Mouse (Mus musculus) limb, embryonic 10.5 days (tissue): ENCODE results near the gene 5730596B20Rik. TPM values are rescaled to one million over a fixed set of nuclear protein-coding genes. Genes with fewer than 3 reads are reported as not detected.

Source experiments
- DNase-seq: peaks from one replicate; pipeline ENCODE4 v3.0.0-alpha.2; 2017; ENCODE audit warnings: low spot score
- H3K27ac ChIP-seq: fragments of 300-500 bp; sonication (generic); 2 replicates; pipeline ENCODE4 v1.5.1; 2016; ENCODE audit warnings: mild to moderate bottlenecking
- H3K27me3 ChIP-seq: fragments of 300-500 bp; sonication (generic); 2 replicates; pipeline ENCODE4 v1.6.1; 2016; ENCODE audit warnings: low read depth, mild to moderate bottlenecking; ENCODE audit not compliant: poor library complexity, severe bottlenecking
- H3K36me3 ChIP-seq: fragments of 300-500 bp; sonication (generic); 2 replicates; pipeline ENCODE4 v1.6.1; 2016; ENCODE audit warnings: mild to moderate bottlenecking, moderate library complexity
- H3K4me1 ChIP-seq: fragments of 300-500 bp; sonication (generic); 2 replicates; pipeline ENCODE4 v1.6.1; 2016
- H3K4me3 ChIP-seq: fragments of 300-500 bp; sonication (generic); 2 replicates; pipeline ENCODE4 v1.5.1; 2016; ENCODE audit warnings: mild to moderate bottlenecking, moderate library complexity
- H3K9me3 ChIP-seq: fragments of 300-500 bp; sonication (generic); replicated peaks from 2 replicates; pipeline ENCODE4 v1.6.1; 2016; ENCODE audit warnings: mild to moderate bottlenecking
- WGBS: fragments of 180-500 bp; shearing (Covaris S2); methylation state at CpG from one replicate; pipeline ENCODE4 v1.1.7; 2016; 5-methylcytosine and 5-hydroxymethylcytosine counted together
- polyA plus RNA-seq: library from polyadenylated mRNA; unstranded; fragments of >200 nt; fragmentation: Nextera tagmentation; extraction: Ambion mirVana; gene quantifications from 2 replicates; pipeline ENCODE4 v1.2.1, GENCODE M21; 2016

5730596B20Rik gene
- polyA plus RNA-seq = 1.1 and 1.3 TPM in 2 replicates

DNA sequence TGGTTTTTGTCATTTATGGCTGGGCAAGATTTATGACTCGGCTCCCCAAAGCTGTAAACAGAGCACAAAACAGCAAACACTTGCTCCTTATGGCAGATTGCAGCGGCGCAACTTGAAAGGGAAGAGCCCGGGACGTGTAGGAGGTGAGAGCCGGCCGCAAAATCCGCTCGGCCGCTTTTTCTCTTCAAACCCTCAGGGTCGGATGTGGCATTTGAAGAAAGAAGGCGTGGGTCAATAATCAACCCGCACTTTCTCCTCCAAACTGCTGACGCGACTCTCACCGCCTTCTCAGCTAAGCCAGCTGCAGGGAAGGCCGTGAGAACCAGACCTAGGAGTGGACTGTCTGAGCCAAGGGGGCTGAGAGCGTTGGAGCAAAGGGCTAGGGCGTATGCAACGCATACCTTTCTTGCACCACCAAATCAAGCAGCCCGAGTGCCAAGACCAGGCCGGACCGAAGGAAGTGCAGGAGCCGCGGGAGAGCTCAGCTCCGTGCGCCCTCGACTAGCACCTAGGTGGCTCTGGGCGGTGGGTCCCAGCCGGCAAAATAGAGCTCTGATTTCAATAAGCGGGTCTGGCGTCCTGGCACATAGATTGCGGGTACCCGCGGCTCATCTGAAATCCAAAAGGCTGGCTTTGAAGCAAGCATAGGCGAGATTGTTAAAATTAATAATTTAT, at the start of gene 5730596B20Rik:
5730596B20Rik (plus strand) TSS at position 438 of the 675 bp plus-strand sequence.
- under 1% methylated on average over 36 of the region's 36 CpGs for WGBS
- peaks cover 100% of the 10 kb centered on the region for H3K4me1 ChIP-seq
- peaks cover 85% of the 10 kb centered on the region for H3K27me3 ChIP-seq
- H3K36me3 ChIP-seq = peaks cover 17% of the 10 kb centered on the region
- H3K4me3 ChIP-seq = peak within 1 kb of the TSS; percentile 65
- H3K27ac ChIP-seq = peak within 1 kb of the TSS; percentile 90
- no peaks in the 10 kb centered on the region for H3K9me3 ChIP-seq
- DNase-seq = peak; percentile 79

DNA sequence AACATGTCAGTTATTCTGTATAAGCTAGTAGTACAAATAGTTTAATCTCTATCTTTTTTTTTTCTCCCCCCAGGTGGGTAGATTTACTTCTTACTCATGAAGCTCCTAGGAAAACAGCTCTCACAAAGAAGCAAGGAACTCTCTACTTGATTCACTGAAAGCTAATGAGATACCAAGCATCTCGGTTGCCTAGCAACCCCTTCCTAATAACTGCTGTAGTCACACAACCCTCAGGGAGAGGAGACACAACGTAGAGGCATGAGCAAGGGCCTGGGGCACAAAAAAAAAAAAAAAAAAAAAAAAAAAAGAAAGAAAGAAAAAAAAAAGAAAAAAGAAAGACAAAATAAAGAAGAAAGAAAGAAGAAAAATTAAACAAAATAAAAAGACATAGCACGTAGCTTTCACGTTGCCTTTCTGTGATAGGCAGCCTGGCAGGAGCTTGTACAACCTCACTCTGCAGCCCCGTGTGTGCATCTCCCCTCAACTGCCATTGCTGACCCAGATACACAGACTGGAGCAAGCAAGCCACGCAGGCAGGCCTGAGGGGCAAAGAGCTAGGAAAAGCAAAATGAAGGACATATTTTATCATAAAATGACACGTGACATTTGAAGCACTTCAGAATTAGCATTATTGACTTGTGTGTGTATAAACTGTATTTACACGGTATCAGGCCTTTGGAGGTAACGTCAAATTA, 39.3 kb upstream of the 5730596B20Rik start:
- H3K27me3 ChIP-seq = no peaks in the 10 kb centered on the region
- H3K4me3 ChIP-seq = no peak overlapping the region
- DNase-seq = no peak
- 68% methylated on average over 9 of the region's 9 CpGs for WGBS
- no peaks in the 10 kb centered on the region for H3K36me3 ChIP-seq
- peaks cover 25% of the 10 kb centered on the region for H3K4me1 ChIP-seq
- no peak overlapping the region for H3K27ac ChIP-seq
- no peaks in the 10 kb centered on the region for H3K9me3 ChIP-seq

DNA sequence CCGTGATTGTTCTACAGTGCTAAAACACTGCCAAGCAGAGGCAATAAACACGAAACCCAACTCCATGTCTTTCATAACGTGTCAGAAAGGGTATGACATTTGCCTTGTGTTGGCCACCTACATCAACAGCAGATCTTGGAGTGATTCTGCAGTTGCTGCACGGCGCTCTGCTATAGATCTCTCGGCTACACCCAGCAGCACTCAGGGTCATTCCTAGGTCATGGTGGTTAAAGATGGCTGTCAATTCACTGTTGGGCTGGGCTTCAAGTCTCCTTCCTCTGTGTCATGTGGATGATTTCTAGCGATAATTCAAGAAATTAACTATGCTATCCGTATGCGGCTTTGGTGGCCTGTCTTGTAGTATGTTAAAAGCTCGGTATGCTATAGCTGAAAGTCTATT, 38.7 kb upstream of the 5730596B20Rik start:
- H3K9me3 ChIP-seq = no peaks in the 10 kb centered on the region
- no peak for DNase-seq

DNA sequence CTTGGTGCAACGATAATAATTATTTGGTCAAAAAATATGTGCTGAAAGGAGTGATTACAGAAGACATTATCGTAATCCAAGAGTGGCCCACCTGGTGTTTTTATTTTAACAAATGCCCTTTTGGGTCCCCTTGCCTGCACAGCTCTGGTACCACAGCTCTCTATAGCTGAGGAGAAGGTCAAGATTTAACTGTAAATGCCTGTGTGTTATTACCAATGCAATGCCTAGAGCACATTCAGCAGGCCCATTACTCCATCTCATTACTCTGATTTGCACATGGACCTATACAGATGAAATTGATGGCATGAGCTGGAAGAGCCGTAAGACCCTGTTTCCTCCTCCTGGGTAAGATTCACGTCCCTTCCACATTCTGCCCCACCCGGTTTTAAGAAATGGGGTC, 38.2 kb upstream of the 5730596B20Rik start:
- 90% methylated on average over 5 of the region's 5 CpGs for WGBS
- H3K4me1 ChIP-seq = peaks cover 25% of the 10 kb centered on the region
- H3K36me3 ChIP-seq = no peaks in the 10 kb centered on the region
- no peaks in the 10 kb centered on the region for H3K9me3 ChIP-seq
- DNase-seq = no peak
- H3K27ac ChIP-seq = no peak overlapping the region
- H3K4me3 ChIP-seq = no peak overlapping the region
- H3K27me3 ChIP-seq = no peaks in the 10 kb centered on the region

More for the DNA sequence above, 38.7 kb upstream of the 5730596B20Rik start:
- WGBS = 57% methylated on average over 10 of the region's 10 CpGs
- H3K27ac ChIP-seq = no peak overlapping the region
- H3K27me3 ChIP-seq = no peaks in the 10 kb centered on the region
- no peak overlapping the region for H3K4me3 ChIP-seq
- H3K36me3 ChIP-seq = no peaks in the 10 kb centered on the region
- peaks cover 25% of the 10 kb centered on the region for H3K4me1 ChIP-seq

DNA sequence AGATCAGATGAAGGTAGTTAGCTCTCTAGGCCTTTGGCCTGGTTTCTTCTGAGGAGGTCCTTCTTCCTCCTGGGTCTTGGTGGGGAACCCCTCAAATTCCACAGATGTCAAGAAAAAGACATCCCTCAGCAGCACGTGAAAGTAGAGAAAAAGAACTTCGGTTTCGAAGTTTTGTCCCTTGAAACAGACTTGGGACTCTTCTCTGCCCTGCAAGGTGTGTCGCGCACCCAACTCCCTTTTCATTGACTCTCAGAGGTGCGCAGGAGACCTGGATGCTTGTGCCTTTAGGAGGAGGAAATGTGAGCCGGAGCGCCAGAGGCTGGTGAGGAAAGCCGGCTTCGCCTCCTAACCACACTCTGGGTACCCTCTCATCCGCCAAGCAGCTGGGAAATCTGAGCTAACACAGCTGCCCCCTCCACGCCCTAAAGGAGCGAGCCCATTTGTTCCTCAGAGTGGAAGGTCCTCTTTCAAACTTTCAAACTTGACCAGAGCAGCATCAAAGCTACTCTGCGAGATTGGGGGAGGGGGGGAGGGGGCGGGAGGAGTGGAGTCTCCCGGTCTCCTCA, 26.8 kb upstream of the 5730596B20Rik start:
- H3K27ac ChIP-seq = no peak overlapping the region
- H3K27me3 ChIP-seq = peaks cover 73% of the 10 kb centered on the region
- peak overlapping the region; percentile 26; the same call in 1 of the 2 replicates for H3K4me3 ChIP-seq
- peaks cover 33% of the 10 kb centered on the region for H3K4me1 ChIP-seq
- no peaks in the 10 kb centered on the region for H3K9me3 ChIP-seq
- H3K36me3 ChIP-seq = no peaks in the 10 kb centered on the region
- peak; percentile 64 for DNase-seq
- WGBS = 3% methylated on average over 16 of the region's 16 CpGs

DNA sequence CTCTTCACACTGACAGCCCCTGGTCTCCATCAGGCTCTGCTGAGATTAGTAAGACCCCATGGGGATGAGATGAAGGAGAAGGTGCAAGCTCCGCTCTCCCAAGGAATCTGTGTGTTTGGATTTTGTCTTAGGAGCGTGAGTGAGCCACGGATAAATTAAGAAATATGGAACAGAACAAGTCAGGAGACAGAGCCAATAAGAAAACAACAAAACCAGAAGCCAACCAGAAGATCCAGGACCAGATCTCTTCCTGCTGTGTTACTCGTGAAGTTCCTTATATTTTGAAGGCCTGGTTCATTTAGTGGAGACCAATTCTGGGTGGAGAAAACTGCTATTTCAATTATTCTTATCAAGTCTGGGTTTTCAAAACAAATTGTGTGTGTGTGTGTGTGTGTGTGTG, 25.7 kb upstream of the 5730596B20Rik start:
- no peaks in the 10 kb centered on the region for H3K36me3 ChIP-seq
- peaks cover 36% of the 10 kb centered on the region for H3K4me1 ChIP-seq
- no peak overlapping the region for H3K4me3 ChIP-seq
- DNase-seq = no peak
- 18% methylated on average over 4 of the region's 4 CpGs for WGBS
- H3K27me3 ChIP-seq = peaks cover 81% of the 10 kb centered on the region
- no peaks in the 10 kb centered on the region for H3K9me3 ChIP-seq
- no peak overlapping the region for H3K27ac ChIP-seq

DNA sequence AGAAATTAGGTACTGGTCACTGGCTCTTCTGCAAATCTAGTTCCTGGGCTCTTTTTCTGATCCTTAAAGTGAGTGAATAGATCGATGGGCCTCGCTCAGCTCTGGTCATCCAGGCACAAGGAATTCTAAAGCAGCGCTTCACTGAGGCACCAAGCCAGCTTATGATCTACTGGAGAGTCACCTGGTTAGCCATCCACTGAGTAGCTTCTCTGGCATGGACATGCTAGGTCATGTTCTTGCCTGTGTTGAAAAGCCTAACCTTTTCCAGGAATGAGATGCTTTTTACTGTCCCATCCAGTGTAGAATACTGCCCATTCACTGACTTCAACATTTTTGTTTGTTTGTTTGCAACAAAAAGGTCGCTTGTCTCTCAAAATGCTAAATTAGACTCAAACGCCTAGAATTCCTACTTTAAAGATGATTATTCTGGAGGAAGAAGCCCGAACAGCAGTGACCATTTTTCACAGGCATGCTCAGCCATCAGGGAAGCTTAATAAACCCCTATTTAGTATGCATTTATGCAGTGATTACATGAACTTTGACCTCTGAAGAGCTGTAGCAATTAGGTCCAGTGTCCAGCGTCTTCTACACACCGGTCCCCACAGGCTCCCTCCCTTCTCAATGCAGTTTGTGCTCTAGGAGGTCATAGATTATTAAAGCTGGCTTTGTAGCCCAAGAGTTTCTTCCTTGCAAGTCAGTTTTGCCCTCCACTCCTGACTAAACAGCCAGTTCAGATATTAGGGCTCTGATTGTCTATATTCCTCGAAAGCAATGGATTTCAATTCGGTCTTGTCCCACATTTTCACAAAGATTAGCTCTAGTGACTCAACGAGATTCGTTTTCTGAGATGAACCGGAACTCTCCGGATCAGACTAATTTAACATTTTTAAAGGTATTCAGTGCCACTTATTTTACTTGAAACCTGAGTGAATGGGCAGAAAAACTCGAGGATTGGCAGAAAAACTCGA, 24.8 kb upstream of the 5730596B20Rik start:
- Histone ChIP-seq H3K27ac (no peak overlapping the region), H3K4me1 (peaks cover 46% of the 10 kb centered on the region), H3K36me3 (no peaks in the 10 kb centered on the region), H3K27me3 (peaks cover 83% of the 10 kb centered on the region), H3K4me3 (no peak overlapping the region), H3K9me3 (no peaks in the 10 kb centered on the region)
- no peak for DNase-seq
- 7% methylated on average over 16 of the region's 16 CpGs for WGBS

DNA sequence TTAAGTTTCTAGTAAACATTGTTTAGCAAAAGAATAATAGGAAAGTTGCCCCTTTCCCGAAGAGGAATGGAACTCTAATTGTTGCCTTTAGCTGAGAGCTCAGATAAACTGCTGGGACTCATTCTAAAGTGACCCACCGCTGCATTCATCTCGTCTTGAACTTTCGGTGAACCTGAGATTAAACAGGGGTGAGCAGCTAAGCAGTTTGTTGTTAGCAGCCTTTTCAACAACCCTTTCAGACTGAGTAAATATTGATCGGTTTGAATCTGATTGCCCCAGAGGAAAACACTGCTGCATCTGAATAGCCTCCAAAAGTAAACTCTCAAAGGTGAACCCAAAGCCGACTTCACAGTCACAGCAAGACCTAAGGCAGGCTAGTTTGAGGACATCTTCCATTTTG, 24.0 kb upstream of the 5730596B20Rik start:
- Histone ChIP-seq H3K27me3 (peaks cover 89% of the 10 kb centered on the region), H3K4me3 (no peak overlapping the region), H3K4me1 (peaks cover 52% of the 10 kb centered on the region), H3K9me3 (no peaks in the 10 kb centered on the region), H3K36me3 (no peaks in the 10 kb centered on the region), H3K27ac (no peak overlapping the region)
- 2% methylated on average over 6 of the region's 6 CpGs for WGBS
- no peak for DNase-seq

DNA sequence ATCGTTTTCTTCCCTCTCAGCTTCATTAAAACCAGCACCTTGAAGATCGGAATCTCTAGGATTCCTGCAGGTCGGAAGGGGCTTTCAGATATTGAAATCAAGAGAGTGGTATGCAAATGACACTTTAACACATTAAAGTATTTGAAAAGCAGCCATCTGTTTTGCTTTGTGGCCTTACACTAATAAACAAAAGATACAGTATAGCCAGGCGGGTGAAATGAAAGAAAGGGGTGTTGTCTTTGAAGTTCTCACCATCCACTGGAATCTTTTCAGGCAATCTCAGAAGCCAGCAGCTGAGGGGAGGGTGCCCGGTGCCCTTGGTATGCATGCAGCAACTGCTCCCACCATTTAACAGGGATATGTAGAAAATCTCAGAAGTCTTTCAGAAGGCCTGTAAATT, 23.3 kb upstream of the 5730596B20Rik start:
- Histone ChIP-seq H3K4me3 (no peak overlapping the region), H3K27me3 (peaks cover 91% of the 10 kb centered on the region), H3K27ac (no peak overlapping the region), H3K36me3 (no peaks in the 10 kb centered on the region), H3K9me3 (no peaks in the 10 kb centered on the region), H3K4me1 (peaks cover 59% of the 10 kb centered on the region)
- 6% methylated on average over 5 of the region's 5 CpGs for WGBS
- DNase-seq = no peak

DNA sequence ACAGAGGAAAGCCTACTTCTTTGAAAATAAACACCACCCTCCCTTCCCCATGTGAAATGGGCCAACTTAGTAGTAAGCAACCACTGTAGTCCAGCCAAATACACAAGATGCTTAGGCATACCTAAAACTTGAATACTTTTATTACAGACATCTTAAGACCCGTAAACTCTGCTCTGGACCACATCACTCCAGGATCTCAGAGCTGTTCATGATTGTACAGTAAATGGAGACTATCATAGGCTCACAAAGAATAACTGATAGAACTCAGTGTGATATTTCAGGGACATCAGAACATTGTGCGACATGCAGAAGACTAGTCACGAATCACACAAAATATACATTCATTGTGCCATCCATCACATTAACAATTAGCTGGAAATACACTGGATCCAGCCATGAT, 21.8 kb upstream of the 5730596B20Rik start:
- no peak overlapping the region for H3K27ac ChIP-seq
- no peaks in the 10 kb centered on the region for H3K9me3 ChIP-seq
- no peak for DNase-seq
- peaks cover 88% of the 10 kb centered on the region for H3K27me3 ChIP-seq
- no peak overlapping the region for H3K4me3 ChIP-seq
- WGBS = 45% methylated on average over 3 of the region's 3 CpGs
- no peaks in the 10 kb centered on the region for H3K36me3 ChIP-seq
- H3K4me1 ChIP-seq = peaks cover 67% of the 10 kb centered on the region

DNA sequence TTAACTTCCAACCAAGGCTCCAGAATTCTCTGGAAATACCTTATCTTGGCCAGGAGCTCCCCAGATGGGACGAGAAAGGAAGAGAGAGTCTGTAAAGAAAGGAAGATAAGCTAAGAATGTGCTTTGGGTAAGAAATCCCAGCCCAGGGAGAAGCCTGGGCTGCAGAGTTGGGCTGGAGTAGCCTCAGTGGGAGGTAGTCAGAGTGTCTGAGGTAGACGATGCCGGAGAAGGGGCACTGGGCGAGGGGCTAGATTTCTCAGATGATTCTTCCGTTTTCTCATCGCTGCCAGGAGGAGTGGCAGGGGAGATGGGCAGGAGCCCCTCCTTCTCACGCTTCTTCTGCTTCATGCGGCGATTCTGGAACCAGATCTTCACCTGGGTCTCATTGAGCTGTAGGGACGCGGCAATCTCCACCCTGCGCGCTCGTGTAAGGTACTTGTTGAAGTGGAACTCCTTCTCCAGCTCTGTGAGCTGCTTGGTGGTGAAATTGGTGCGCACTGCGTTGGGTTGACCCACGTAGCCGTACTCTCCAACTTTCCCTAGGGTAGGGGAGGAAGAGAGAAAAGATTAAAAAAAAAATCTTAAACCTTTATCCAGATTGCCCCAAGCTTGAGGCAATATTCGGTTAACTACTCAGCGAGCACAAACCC, 20.6 kb upstream of the 5730596B20Rik start:
- no peaks in the 10 kb centered on the region for H3K9me3 ChIP-seq
- H3K4me3 ChIP-seq = peak overlapping the region; percentile 88
- H3K36me3 ChIP-seq = no peaks in the 10 kb centered on the region
- H3K27me3 ChIP-seq = peaks cover 77% of the 10 kb centered on the region
- no peak overlapping the region for H3K27ac ChIP-seq
- peak; percentile 49 for DNase-seq
- 1% methylated on average over 20 of the region's 20 CpGs for WGBS
- H3K4me1 ChIP-seq = peaks cover 68% of the 10 kb centered on the region
